Mouse (Mus musculus) right cerebral cortex, adult 18-20 months (tissue): ENCODE data around the gene Prm2.
A peak's percentile ranks its signal among the peaks of the same experiment; 100 is the strongest.

Source experiments
- DNase-seq: peaks from one replicate; pipeline ENCODE4 v3.0.0; 2022; ENCODE audit warnings: mixed read lengths

The Prm2 gene

GRCm38 (mm10) chr16:10796034-10796433 is at the start of gene Prm2:
Gene Prm2, minus strand, starts transcription at chr16:10796134.
- DNase-seq: no peak

- DNase-seq: no peak
These were observed 48.4 kb upstream of the Prm2 start for GRCm38 (mm10) chr16:10844319-10844670.

GRCm38 (mm10) chr16:10843486-10844318 is 47.8 kb upstream of the Prm2 start:
- DNase-seq: no peak

DNA sequence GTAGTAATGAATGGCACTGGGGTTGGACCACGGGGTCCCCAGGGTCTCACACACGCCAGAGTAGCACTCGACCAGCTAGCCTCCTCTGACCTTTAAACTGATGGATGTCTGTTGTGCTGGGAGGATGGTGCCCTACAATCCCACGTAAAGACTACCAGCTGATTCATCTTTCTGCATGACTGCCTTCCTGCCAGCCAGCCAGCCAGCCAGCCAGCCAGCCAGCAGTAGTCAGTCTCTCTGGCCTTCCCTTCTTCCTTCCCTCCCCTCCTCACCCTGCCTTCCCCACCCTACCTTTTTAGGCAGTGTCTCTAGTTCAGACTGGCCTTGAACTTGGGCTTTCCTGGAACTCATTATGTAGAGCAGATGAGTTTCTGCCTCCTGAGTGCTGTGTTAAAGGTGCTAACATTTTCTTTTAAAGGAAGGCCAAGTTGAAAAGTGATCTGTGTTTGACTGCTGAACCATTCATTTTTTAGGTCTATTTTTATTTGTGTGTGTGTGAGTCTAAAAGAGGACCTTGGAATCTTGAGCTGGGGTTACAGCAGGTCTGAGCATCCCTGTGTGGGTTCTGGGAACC is 46.4 kb upstream of the Prm2 start:
- DNase-seq: no peak

GRCm38 (mm10) chr16:10840018-10840417 is 44.1 kb upstream of the Prm2 start:
- no peak for DNase-seq

GRCm38 (mm10) chr16:10838487-10839245 is 42.7 kb upstream of the Prm2 start:
- DNase-seq: no peak

DNA sequence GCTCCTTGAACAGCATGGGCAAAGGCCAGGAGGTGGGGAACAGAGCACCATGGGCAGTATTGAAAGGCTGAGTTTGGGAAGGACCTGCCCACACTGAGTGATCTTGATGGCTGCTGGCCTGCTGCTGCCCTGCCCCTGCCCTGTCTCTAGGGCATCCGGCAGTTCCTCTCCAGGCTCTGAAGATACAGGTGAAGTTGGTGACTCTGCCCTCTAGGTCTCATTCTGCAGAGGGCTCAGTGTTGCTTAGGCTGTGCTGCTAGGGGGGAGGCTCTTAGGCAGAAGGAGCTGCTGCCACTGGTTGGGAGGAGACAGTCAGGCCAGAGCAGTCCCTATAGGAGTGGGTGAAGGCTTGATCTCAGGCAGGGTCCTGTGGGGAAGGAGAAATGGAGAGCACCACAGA is 42.0 kb upstream of the Prm2 start:
- DNase-seq: no peak

DNA sequence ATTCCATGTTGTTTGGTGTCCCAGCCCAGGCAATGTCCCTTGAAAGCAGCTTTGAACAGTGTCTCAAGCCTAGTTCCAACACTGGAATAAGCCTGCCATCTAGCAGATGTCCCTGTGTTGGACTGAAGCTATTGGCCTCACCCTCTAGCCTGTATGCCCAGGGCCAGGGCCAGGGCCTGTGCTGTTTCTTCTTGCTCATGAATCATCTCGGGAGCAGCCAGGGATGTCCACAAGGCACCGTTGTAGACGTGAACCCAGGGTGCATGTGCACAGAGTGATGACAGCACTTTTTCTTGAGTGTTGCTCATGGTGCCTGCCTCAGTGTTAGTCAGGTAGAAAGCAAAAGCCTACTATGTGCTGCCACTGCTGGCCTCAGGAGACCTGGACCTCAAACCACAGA is 41.3 kb upstream of the Prm2 start:
- no peak for DNase-seq

DNA sequence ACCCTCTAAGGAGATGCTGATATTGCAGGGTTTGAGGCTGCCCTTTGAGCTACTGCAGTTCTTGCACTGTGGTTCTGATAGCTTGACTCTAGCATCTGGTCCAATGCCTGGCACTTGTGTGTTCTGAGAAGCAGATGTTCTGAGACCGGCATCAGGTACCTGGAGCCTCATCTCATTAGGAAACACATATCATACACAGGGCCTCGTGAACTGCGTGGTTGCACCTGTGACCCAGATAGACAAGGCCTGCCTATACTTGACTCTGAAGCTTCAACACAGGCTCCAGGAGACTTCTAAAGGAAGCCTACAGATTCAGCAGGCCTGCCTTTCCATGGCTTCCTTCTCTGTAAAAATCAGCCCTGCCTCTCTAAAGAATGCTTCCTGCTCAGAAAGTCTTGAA is 40.5 kb upstream of the Prm2 start:
- DNase-seq: no peak

DNA sequence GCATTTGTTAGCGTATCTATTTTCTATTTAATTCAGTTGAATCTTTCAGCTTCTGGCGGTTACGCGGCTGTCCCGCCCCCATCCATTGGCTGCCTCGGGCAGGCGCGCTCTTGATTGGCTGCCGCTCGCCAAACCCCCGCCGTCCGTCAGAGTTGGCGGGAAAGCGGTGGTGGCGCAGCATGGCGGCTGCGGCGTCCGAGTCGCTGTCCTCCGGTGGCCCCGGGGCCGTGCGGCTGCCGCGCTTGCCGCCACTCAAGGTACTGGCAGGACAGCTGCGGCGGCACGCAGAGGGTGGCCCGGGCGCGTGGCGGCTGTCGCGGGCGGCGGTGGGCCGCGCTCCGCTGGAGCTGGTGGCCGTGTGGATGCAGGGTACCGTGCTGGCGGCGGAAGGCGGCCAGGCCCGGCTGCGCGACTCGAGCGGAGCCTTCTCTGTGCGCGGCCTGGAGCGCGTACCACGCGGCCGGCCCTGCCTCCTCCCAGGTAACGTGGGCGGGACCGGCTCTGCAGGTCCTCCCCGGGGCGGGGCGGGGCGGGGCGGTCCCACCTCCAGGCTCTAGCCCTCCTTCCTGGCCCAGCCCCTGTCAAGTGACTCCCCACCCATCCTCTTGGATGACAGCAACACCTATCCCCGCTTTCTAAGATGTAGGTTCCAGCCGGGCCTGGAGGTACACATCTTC is 39.1 kb upstream of the Prm2 start, which contains the start of gene Rmi2:
TSS of gene Rmi2 (plus strand) at position 149 of the 677 bp plus-strand sequence.
- peak; percentile 90 for DNase-seq

DNA sequence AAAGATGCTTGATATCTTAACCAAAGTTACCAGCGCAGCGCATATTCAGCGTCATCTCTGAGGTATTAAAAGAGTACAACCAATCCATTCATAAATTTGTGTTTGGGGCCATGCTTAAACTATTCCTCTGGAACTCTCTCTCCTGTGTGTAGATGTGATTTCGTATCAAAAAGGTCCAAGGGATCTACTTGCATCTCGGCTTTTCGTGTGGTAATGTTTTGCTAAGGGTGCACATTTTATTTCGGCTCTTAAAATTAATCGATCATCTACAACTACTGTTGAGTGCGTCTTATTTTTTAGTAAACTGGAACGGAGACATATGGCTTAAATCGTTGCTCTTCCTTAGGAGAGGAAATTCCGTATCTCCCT is 38.6 kb upstream of the Prm2 start:
- no peak for DNase-seq

DNA sequence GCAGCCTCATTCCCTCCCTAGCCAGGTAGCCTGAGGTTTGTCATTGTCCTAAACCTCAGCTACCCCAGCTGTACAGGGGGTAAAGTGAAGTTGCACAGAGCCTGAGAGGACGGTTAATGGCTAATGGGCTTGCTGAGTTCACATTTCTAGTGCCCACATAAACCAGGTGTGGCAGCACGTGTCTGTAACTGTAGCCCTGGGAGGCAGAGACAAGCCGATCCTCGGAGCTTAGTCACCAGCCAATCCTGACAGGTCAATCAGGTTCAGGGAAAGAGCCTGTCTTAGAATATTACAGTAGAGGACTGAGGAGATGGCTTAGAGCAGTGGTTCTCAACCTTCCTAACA is 32.5 kb upstream of the Prm2 start:
- no peak for DNase-seq

- no peak for DNase-seq
These were observed 32.0 kb upstream of the Prm2 start for GRCm38 (mm10) chr16:10827766-10828460.

DNA sequence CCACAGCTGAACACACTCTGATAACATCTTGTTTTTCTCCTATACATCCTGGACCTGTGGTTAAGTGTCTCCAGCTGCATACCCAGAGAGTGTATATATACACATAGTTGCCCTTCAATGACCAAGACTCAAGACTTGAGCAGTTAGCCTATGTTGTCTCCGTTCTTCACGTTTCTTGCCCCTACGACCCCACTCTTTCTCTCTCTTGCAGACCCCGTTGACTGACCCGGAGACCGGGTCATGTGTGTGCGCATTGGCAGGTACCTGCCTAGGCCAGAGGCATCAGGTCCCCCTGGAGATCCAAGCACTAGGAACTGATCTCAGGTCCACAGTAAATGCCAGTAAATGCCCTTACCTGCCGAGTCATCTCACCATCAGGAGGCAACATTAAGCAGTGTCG is 31.3 kb upstream of the Prm2 start:
- DNase-seq: no peak

DNA sequence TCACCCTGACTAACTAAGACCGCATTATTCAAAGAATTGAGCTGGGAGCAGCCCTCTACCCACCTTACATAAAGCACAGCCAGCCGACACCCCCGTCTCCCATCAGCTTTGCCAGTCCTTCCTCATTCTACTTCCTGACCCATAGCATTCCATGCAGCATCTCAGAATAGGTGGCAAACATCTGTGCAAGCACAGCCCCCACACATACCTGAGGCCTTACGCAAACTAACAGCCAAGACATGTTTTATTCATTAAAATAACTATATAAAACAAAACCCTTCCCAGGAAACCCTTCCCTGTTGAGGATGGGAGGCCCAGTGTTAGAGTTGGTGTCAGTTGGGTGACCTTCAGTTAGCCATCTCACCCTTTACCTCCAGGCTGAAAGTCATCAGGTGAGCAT is 29.9 kb upstream of the Prm2 start:
- no peak for DNase-seq

DNA sequence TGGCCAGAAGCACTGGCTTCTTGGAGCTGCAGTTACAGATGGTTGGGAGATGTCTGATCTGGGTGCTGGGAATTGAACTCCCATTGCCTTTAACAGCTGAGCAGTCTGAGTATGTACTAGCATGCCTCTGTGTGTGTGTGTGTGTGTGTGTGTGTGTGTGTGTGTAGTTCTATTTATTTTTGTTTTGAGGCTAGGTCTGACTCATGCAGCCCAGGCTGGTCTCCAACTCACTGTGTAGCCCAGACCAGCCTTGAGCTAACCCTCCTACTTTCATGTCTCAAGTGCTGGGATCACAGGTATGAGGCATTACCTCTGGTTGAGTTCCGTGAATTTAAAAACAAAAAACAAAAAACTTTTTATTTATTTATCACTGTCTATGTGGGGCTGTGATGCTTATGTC is 28.6 kb upstream of the Prm2 start:
- DNase-seq: no peak

DNA sequence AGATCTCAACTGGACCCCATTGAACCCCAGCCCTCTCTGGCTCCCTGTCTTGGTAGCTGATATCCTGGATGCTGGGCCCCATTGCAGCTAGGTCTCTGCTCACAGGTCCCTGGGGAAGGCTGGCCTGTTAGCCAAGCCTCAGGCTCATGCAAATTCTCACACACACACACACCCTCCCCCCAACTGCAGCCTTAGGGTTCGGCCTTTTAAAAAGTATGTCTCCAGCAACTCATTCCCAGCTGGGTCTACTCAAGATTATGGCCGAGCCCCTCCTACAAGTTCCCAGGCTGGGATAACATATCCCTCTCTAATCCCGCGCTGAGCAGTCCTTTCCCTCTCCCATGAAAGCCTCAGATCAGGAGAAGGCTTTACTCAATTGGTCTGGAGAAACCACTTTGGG is 25.5 kb upstream of the Prm2 start:
- DNase-seq: no peak

GRCm38 (mm10) chr16:10819966-10820365 is 24.0 kb upstream of the Prm2 start:
- no peak for DNase-seq

- no peak for DNase-seq
These were observed 22.7 kb upstream of the Prm2 start for GRCm38 (mm10) chr16:10818579-10819135.

DNA sequence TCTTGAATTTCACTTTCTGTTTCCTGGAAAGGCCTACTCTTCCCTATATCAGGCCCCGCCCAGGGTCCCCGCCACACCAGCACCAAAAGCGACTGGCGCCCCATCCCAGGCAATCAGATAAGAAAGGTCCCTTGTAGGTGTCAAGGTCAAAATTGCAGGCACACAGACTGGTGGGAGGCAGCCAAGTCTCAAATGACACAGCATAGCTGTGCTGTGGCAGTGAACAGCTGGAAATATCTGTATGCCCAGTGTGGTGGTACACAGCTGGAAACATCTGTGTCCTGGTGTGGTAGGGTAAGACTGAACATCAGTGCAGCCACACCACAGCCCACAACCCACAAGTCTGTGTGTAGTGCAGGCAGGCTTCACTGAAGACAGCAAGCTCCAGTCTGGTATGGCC is 18.9 kb upstream of the Prm2 start:
- DNase-seq: no peak

GRCm38 (mm10) chr16:10813726-10814125 is 17.8 kb upstream of the Prm2 start:
- no peak for DNase-seq

- no peak for DNase-seq
These were observed 17.0 kb upstream of the Prm2 start, which contains the start of gene Gm11172 for GRCm38 (mm10) chr16:10812865-10813371. Gene Gm11172, plus strand, starts transcription at chr16:10812915.
